Mouse (Mus musculus): Measurements from ENCODE around the gene 1700024P04Rik.
A peak's percentile ranks its signal among the peaks of the same experiment; 100 is the strongest.
"Not testable (repeated sequence)": the region's sequence is repeated elsewhere in the genome, so short reads cannot be mapped to it uniquely, and the experiment has no call there.

1700024P04Rik gene

DNA sequence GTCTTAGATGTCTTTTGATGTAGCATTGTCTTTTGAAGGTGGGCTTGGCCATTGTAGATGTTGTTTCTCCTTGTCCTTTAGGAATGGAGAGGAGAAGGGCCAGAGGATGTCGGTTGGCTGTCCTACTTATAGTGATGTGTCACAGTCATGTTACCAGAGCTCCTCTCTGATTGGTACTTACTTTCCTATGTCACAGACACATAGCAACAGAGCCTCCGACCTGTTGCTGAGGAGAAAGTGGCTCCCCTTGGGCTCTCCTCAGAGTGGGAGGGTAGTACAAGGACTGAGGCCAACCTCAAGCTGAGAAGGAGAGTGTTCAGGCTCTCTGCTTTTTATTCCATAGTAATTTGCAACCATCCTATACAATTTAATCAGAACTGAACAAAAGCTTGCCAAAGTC lies at the start of gene 1700024P04Rik:
1700024P04Rik (minus strand) TSS at position 101 of the 400 bp plus-strand sequence.
- no peak for DNase-seq

- DNase-seq, result no peak
Measured at GRCm38 (mm10) chr13:99031223-99032216, 47.2 kb upstream of the 1700024P04Rik start.

DNA sequence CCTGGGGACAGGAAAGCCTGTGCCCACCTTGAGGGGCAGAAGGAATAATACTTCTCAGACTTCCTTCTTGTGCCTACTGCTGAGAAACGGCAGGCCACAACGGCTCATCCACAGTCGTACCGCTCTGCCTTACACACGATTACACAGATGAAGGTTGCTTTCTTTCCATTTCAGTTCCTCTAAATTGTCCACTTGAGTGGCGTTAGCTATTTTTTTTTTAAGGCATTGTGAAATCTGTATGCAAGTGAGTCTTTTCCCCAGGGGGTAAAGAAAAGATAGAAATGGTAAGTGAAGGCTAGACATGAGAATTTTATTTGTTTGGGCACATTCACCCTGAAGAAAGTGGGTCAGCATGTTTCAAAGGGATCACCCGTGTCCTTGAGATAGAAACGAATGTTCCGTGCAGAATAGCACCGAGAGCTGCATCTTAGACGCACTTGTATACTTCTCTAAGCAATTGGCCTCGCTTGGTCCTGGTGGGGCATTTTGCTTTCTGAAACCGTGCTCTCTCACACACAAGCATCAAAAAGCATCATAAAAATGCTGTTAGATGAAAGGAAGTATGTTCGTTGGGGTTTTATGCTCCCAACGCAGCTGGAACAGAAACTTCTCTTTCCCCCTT lies 46.3 kb upstream of the 1700024P04Rik start:
- no peak for DNase-seq

GRCm38 (mm10) chr13:99025268-99025667 lies 40.9 kb upstream of the 1700024P04Rik start:
- peak; percentile 50 to 80 for DNase-seq

DNA sequence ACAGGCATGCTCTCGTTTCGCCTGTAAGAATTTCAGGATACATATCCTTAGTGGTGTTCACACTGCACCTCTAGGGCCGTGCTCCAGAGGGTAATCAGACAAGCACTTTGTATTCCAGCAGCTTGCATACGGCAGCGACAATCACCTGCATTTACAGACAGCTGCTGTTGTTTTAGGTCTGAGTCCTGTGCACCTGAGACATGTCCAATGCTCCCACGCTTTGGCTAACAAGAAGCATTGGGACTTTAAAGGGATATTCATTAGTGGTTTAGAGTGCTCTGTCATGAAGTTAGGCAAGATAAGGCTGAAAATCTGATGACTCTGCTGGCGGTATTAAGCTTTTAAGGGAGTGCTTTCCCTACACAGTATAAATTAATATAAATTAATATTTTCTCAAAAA lies 37.7 kb upstream of the 1700024P04Rik start:
- DNase-seq, result no peak

DNA sequence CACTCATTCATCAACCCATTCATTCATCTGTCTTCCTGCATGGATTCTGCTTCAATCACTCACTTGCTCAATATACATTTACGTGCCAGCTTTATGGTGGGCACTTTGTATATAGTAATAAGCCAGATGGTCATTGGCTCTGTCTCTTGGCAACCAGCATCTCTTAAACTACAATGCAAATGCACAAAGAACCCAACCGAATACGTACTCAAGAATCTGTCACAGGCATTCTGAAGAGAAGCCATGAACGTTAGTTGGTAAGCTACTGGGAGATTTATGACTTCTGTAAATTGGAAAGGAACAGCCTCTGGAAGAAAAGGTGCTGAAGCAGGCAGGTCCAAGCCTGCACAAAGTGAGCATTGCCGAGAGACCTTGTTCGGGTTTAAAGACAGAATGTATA lies 36.8 kb upstream of the 1700024P04Rik start:
- no peak for DNase-seq

DNA sequence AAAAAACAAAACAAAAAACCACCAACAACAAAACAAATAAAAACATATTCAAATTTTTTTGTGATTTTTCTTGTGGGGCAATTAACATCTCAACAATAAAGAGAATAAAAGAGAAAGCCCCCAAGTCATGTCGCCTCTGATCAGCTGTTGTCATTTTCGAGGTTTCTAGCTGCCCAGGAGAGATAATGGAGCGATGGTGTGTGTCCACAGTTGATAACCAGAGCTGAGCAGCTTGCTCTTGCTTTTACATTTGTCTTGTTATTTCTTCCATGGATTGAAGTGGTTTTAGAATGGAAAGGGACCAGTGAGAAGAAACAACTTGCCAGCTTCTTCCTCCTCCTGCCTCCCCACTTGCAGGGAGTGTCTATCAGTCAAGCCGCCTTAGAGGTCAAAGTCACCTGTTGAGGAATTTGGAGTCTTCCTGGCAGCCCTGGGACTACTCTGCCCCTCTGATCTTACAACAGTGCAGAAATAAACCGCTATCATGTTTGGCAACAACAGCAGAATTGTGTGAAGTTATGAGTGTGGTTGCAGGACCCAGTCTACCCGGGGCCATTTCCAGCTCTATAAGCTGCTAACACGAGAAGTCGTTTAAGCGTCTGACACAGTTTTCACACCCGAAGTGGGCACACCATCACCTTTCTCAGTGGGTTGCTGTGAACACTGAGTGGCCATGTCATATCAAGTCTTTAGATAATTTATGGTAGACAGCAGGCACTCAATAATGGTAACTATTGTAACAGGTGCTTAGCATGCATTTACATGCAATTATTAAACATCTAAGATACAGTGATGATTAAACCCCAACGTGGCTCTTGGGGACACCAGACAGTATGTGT lies 35.7 kb upstream of the 1700024P04Rik start:
- DNase-seq, result no peak

DNA sequence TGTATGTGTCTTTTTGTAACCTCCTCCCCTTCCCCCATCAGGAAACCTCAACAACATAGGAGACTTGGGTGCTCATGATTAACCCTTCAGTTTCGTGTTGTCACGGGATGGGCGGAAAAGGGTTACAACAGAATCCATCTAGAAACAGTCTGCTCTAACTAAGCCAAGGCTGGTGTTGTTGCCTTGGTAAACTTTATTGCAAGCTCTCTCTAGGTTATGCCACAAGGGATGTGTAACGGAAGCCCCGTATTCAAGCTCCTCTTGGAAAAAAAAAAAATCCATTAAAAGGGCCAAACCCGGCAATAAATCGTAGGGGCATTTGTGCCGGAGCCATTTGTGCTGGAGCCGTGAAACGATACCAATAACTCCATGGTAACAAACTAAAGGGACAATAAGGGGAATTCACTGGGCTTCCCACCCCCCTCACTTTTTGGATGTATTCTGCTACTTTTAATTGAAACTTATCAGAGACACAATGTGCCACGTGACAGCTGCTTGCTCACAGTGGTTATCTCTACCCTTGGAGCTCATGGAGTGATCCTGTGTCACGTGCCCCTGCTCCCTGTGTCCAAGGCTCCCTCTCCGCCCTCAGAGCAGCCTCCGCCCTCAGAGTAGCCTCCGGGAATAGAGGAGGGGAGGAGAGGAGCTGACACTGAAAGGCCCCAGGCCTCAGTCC lies 34.3 kb upstream of the 1700024P04Rik start:
- peak; percentile 59 to 71 for DNase-seq

DNA sequence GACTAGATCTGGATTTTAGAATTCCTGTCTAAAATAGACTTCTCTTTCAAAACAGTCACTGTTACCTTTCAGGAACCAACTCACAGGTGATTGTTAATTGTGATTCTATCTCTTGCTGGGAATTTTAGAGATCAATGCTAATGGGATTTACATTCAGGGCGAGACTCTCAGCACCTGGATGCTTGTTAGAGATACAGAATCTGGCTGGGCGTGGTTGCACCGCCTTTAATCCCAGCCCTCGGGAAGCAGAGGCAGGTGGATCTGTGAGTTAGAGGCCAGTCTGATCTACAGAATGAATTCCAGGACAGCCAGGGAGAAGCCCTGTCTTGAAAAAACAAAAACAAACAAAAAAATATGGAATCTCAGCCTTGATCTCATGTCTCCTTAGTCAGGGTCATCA lies 32.3 kb upstream of the 1700024P04Rik start:
- no peak for DNase-seq

DNA sequence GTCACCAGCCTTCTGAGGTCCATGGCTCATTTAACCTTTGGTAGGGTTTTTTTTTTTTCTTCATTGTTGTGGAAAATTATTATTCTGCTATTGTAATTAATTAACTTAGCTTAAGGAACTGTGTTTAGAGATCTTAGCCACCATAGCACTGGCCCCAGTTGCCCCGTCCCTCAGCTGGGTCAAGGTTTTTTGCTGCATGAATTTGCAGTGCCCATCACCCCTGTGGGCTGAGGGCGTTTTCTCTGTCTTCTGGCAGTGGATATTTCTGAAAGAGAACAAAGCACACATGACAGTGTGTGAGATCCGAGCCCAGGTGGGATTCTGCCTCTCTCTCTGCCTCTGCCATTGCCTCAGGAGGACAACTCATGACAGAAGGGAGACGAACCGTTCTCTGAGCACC lies 28.5 kb upstream of the 1700024P04Rik start:
- DNase-seq, result peak; percentile 45 to 74

GRCm38 (mm10) chr13:99008013-99008412 lies 23.6 kb upstream of the 1700024P04Rik start:
- DNase-seq, result no peak

DNA sequence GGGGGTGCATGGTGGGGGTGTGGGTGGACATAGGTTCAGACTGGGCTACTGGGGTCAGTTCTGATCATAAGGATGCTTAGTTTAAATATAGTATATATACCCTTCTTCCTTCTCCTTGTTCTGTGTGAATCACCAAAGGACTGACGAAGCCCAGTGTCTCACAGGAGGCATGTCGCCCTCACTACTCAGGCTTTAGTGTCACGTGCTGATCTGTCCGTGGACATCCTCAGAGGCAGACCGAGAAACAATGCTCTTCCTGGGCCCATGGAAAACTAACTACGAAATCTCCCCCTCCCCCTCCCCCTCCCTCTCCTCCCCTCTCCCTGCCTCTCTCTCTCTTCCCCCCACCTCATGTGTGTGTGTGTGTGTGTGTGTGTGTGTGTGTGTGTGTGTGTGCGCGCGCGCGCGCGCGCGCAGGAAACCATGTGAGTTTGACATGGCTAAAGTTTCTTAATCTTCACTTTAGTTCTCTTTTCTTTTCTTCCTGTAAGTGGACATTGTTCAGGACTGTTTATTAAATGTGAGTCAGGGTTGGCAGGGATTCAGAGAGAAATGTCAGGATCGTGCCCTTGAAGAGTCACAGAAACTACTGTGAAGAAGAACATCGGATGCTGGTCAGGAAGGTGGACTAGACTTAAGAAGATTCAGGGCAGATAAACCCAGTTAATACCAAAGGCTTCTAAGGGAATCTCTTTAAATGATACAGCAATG lies 22.2 kb upstream of the 1700024P04Rik start:
- DNase-seq, result peak in 1 of 2 experiments; percentile 11

GRCm38 (mm10) chr13:99001652-99002051 lies 17.3 kb upstream of the 1700024P04Rik start:
- not testable (repeated sequence) for DNase-seq

DNA sequence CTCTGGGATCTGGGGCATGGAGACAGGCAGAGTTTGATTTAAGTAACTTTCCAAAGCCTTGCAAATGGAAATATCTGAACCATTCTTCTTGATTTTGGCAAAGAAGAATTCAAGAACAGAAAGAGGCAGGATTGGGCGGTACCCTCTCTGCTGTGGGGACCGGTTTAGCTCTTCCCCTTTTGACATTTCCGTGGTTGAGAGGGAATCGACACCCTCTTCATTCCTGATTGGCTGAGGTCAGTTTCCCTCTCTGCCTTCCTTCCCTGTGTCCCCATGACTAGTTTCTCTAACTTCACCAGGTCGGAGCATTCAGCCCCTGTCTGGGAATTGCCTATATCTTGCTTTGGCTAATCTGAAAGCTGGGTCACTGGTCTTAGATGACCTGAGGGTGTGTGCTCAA lies 12.7 kb upstream of the 1700024P04Rik start:
- DNase-seq, result no peak

DNA sequence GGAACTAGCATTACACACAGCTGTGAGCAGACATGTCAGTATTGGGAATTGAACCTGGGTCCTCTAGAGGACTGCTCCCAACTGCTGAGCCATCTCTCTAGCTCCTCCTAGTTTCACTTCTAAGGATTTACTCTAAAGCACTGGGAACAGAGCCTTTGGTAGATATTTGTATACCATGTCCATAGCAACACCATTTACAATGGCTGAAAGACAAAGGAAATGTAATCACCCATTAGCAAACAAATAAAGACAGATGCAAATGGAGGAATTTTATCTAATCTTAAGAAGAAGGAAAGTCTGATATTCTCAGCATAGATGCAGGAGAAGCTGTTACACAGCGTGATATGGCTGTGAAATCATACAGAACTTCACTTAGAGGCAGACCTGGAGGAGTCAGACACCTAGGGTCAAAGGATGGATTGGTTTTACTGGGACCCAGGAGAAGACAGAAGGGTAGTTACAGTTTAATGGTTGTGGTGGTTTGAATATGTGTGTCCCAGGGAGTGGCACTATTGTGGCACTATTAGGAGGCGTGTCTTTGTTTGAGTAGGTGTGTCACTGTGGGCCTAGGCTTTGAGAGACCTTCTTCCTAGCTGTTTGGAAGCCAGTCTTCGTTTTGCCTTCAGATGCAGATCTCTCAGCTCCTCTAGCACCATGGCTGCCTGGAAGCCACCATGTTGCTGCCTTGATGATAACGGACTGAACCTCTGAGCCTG lies 7.1 kb downstream of the 1700024P04Rik start:
- DNase-seq, result no peak

DNA sequence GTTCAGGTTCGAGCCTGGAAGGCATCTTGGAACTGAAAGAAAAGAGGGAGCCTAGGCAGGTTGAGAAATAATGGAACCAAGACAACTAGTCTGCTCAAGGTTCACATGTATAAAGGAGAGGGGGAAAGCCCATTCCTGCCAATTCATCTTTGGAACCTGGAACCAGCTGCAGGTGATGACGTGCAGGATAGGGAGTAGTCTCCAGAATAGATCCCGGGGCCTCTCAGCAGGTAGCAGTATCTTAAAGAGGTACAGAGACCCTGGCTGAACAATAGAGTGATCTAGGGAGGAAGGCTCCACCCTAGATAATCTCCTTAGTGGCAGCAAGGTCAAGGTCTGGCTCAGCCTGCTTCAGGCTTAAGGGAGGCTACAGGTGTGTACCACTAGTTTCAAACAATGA lies 8.3 kb downstream of the 1700024P04Rik start:
- not testable (repeated sequence) for DNase-seq

DNA sequence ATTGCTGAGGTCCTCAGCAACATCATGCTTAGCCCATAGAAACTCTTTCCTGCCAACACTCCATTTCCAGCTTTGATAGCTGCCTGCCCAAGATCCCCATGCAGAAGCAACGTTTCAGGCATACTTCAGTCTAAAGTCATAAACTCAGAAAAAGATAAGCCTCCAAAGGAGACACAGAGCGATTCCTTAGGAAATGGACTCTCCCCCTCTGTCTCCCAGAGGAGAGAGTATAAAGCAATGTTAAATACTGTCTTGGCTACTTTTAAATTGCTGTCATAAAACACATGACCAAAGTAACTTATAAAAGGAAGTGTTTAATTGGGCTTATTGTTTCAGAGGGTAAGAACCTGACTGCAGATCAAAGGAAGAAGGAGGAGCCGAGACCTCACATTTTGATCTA lies 12.3 kb downstream of the 1700024P04Rik start:
- DNase-seq, result no peak

- no peak for DNase-seq
Measured at GRCm38 (mm10) chr13:98971641-98972040, 12.7 kb downstream of the 1700024P04Rik start.

GRCm38 (mm10) chr13:98968517-98968916 lies 15.8 kb downstream of the 1700024P04Rik start:
- no peak for DNase-seq

DNA sequence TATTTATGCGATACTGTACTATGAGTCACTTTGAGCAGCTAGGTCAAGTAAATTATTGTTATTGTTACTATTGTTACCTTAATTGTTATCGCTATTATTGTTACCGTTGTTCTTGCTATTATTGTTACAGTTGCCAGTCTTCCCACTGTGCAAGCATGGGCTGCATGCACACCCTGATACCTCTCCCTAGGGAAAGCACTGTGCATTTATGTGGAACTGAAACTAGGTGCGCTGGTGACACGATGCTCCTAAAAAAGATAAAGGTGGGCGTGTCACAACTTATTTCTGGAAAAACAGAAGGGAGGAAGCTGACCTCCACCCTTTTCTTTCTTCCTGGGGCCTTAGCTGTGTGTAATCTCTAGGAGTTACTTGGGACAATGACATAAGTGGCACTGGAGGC lies 16.4 kb downstream of the 1700024P04Rik start:
- no peak for DNase-seq

GRCm38 (mm10) chr13:98966583-98966982 lies 17.8 kb downstream of the 1700024P04Rik start:
- no peak for DNase-seq

All from kidney, postnatal 25 days (tissue).